Mouse (Mus musculus) myocyte (in vitro differentiated cells): ENCODE results near the gene Ect2. TPM values are rescaled to one million over a fixed set of nuclear protein-coding genes. Genes with fewer than 3 reads are reported as not detected.

ENCODE experiments used
- H3K27me3 ChIP-seq: one replicate; pipeline ENCODE4 v1.6.1; 2011; ENCODE audit not compliant: control insufficient read depth, insufficient read depth, insufficient read length
- H3K36me3 ChIP-seq: one replicate; pipeline ENCODE4 v1.6.1; 2011; ENCODE audit not compliant: control insufficient read depth, insufficient read depth
- H3K4me2 ChIP-seq: one replicate; pipeline ENCODE4 v1.6.1; 2011; ENCODE audit warnings: low read depth, control low read depth
- H3K4me3 ChIP-seq: one replicate; pipeline ENCODE4 v1.5.1; 2011; ENCODE audit warnings: mild to moderate bottlenecking, control low read depth, moderate library complexity
- H3K79me2 ChIP-seq: one replicate; pipeline ENCODE4 v1.6.1; 2011; ENCODE audit not compliant: control insufficient read depth, insufficient read depth
- H3ac ChIP-seq: one replicate; pipeline ENCODE4 v1.6.1; 2011; ENCODE audit not compliant: control insufficient read depth, insufficient read length
- CEBPB ChIP-seq: IDR thresholded peaks from 2 replicates; pipeline ENCODE4 v1.6.1; 2011; ENCODE audit warnings: mild to moderate bottlenecking, moderate library complexity; ENCODE audit not compliant: poor library complexity, insufficient read depth, severe bottlenecking
- E2F4 ChIP-seq: IDR thresholded peaks from one replicate; pipeline ENCODE4 v1.6.1; 2011; ENCODE audit warnings: mild to moderate bottlenecking, control low read depth, moderate library complexity; ENCODE audit not compliant: insufficient read depth
- MAX ChIP-seq: IDR thresholded peaks from one replicate; pipeline ENCODE4 v1.6.1; 2011; ENCODE audit warnings: low read depth, mild to moderate bottlenecking, control low read depth
- MYOD1 ChIP-seq, 3 experiments: IDR thresholded peaks; one replicate each; pipeline ENCODE4 v1.6.1; 2011; ENCODE audit warnings: control low read depth in 2 of 3, low read depth in 2 of 3, mild to moderate bottlenecking in 2 of 3, moderate library complexity in 1 of 3; ENCODE audit not compliant: insufficient read length in 2 of 3, control insufficient read depth in 1 of 3
- MYOG ChIP-seq, 3 experiments: IDR thresholded peaks; one replicate each; pipeline ENCODE4 v1.6.1; 2011; ENCODE audit warnings: control low read depth in 2 of 3, low read depth in 2 of 3, mild to moderate bottlenecking in 2 of 3; ENCODE audit not compliant: insufficient read length in 2 of 3, control insufficient read depth in 1 of 3, insufficient read depth in 1 of 3
- POLR2A ChIP-seq: IDR thresholded peaks from one replicate; pipeline ENCODE4 v1.6.1; 2011; ENCODE audit warnings: low read depth, mild to moderate bottlenecking, control low read depth, moderate library complexity; ENCODE audit not compliant: insufficient read length
- POLR2AphosphoS2 ChIP-seq: IDR thresholded peaks from one replicate; pipeline ENCODE4 v1.6.1; 2011; ENCODE audit warnings: low read depth, control low read depth; ENCODE audit not compliant: insufficient read length
- REST ChIP-seq: IDR thresholded peaks from one replicate; pipeline ENCODE4 v1.6.1; 2011; ENCODE audit warnings: mild to moderate bottlenecking, control low read depth, moderate library complexity; ENCODE audit not compliant: insufficient read depth, insufficient read length
- SRF ChIP-seq: IDR thresholded peaks from one replicate; pipeline ENCODE4 v1.6.1; 2011; ENCODE audit warnings: low read depth; ENCODE audit not compliant: control insufficient read depth, insufficient read length
- TCF12 ChIP-seq: IDR thresholded peaks from one replicate; pipeline ENCODE4 v1.6.1; 2011; ENCODE audit warnings: mild to moderate bottlenecking, control low read depth; ENCODE audit not compliant: poor library complexity, insufficient read depth, severe bottlenecking
- TCF3 ChIP-seq: IDR thresholded peaks from one replicate; pipeline ENCODE4 v1.6.1; 2011; ENCODE audit warnings: low read depth, control low read depth; ENCODE audit not compliant: insufficient read length
- USF1 ChIP-seq: IDR thresholded peaks from one replicate; pipeline ENCODE4 v1.6.1; 2011; ENCODE audit warnings: low read depth, mild to moderate bottlenecking, control low read depth, moderate library complexity
- polyA plus RNA-seq: library from polyadenylated mRNA; unstranded; fragments of >200 nt; fragmentation: generic; extraction: Trizol; gene quantifications from one replicate; pipeline ENCODE4 v1.2.1, GENCODE M21; 2012; ENCODE audit warnings: missing spikeins

Ect2 gene
- polyA plus RNA-seq, 1 experiment: 6.6 TPM

GRCm38 (mm10) chr3:27107142-27107541 is 46.5 kb downstream of the Ect2 start:
- Histone ChIP-seq H3K36me3 (peaks cover 22% of the 10 kb centered on the region), H3K27me3 (no peaks in the 10 kb centered on the region), H3ac (no peak overlapping the region), H3K4me2 (no peak overlapping the region), H3K4me3 (no peak overlapping the region), H3K79me2 (no peaks in the 10 kb centered on the region)
- TF ChIP-seq TCF12 (no peak), REST (no peak), TCF3 (no peak), POLR2A (no peak), SRF (no peak), CEBPB (no peak), MYOD1 (IDR thresholded peaks at IDR 0.05; ENCODE audit: control insufficient read depth in 1 of 3, insufficient read length in 2 of 3, low read depth in 2 of 3) (no peak), MYOG (IDR thresholded peaks at IDR 0.05; ENCODE audit: control insufficient read depth in 1 of 3, insufficient read depth in 1 of 3, insufficient read length in 2 of 3, low read depth in 2 of 3) (no peak), POLR2AphosphoS2 (no peak), E2F4 (no peak), USF1 (no peak), MAX (no peak)

GRCm38 (mm10) chr3:27102965-27103364 is 50.7 kb downstream of the Ect2 start:
- H3K79me2 ChIP-seq: no peaks in the 10 kb centered on the region
- H3ac ChIP-seq: no peak overlapping the region
- H3K4me3 ChIP-seq: no peak overlapping the region
- H3K4me2 ChIP-seq: no peak overlapping the region
- TF ChIP-seq MAX (no peak), USF1 (no peak), TCF12 (no peak), E2F4 (no peak), REST (no peak), TCF3 (no peak), SRF (no peak), MYOG (IDR thresholded peaks at IDR 0.05; ENCODE audit: control insufficient read depth in 1 of 3, insufficient read depth in 1 of 3, insufficient read length in 2 of 3, low read depth in 2 of 3) (no peak), MYOD1 (IDR thresholded peaks at IDR 0.05; ENCODE audit: control insufficient read depth in 1 of 3, insufficient read length in 2 of 3, low read depth in 2 of 3) (no peak), POLR2A (no peak), CEBPB (no peak), POLR2AphosphoS2 (no peak)
- no peaks in the 10 kb centered on the region for H3K27me3 ChIP-seq
- peaks cover 43% of the 10 kb centered on the region for H3K36me3 ChIP-seq

DNA sequence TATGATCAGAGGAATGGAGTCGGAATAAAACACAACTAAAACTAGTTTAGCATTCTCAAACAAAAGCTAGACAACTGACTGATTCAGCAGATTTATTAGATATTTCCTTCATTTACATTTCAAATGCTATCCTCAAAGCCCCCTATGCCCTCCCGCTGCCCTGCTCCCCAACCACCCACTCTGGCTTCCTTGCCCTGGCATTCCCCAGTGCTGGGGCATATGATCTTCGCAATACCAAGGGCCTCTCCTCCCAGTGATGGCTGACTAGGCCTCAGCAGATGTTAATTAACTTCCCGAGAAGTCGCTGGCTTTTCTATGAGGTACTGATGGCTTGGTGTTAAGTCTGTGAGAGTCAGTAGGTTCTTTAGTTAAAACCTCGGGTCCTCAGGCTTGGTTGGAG is 55.0 kb downstream of the Ect2 start:
- H3ac ChIP-seq: no peak overlapping the region
- no peak overlapping the region for H3K4me2 ChIP-seq
- TF ChIP-seq SRF (no peak), MYOD1 (IDR thresholded peaks at IDR 0.05; ENCODE audit: control insufficient read depth in 1 of 3, insufficient read length in 2 of 3, low read depth in 2 of 3) (no peak), POLR2AphosphoS2 (no peak), MAX (no peak), CEBPB (no peak), USF1 (no peak), E2F4 (no peak), POLR2A (no peak), REST (no peak), MYOG (IDR thresholded peaks at IDR 0.05; ENCODE audit: control insufficient read depth in 1 of 3, insufficient read depth in 1 of 3, insufficient read length in 2 of 3, low read depth in 2 of 3) (no peak)
- H3K79me2 ChIP-seq: no peaks in the 10 kb centered on the region
- H3K4me3 ChIP-seq: no peak overlapping the region
- peaks cover 35% of the 10 kb centered on the region for H3K36me3 ChIP-seq
- no peaks in the 10 kb centered on the region for H3K27me3 ChIP-seq

DNA sequence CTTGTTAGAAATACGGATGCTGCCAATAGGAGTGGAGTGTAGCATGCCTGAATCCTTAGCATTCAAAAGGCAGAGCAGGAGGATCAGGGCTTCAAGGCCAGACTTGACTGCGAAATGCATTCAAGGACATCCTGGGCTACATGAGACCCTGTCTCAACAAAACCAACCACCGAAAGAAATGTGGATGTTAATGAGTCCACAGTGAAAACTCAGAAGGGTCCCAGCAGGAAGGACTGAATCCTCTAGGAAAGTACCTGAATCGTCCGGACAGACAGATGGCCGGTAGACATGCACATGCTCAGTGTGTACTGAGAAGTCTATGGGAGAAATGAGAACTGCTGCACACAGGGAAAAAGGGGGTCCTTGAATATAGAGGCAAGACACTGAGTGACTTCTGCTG is 67.5 kb downstream of the Ect2 start:
- no peak overlapping the region for H3K4me2 ChIP-seq

More for the DNA sequence above, 67.5 kb downstream of the Ect2 start:
- H3K27me3 ChIP-seq: no peaks in the 10 kb centered on the region
- peaks cover 19% of the 10 kb centered on the region for H3K36me3 ChIP-seq
- TF ChIP-seq CEBPB: no peak
- TF ChIP-seq TCF12: no peak
- TF ChIP-seq POLR2A: no peak
- no peak for TF ChIP-seq POLR2AphosphoS2
- TF ChIP-seq MAX: no peak
- H3K4me3 ChIP-seq: no peak overlapping the region
- no peak overlapping the region for H3ac ChIP-seq
- H3K79me2 ChIP-seq: no peaks in the 10 kb centered on the region
